Mouse (Mus musculus) liver, embryonic 14.5 days (tissue): Measurements from ENCODE around the gene Gas2. TPM values are rescaled to one million over a fixed set of nuclear protein-coding genes. Genes with fewer than 3 reads are reported as not detected.
A peak's percentile ranks its signal among the peaks of the same experiment; 100 is the strongest.

ENCODE experiments used
- ATAC-seq: fragments of 200-750 bp; cut with Nextera tagmentation; 2 replicates; pipeline ENCODE4 v1.8.0; 2017; ENCODE audit warnings: moderate number of reproducible peaks, mild to moderate bottlenecking, moderate library complexity; ENCODE audit not compliant: insufficient read depth
- DNase-seq, 3 experiments: peaks; one replicate each; pipeline ENCODE4 v3.0.0-alpha.2; 2012 to 2013; ENCODE audit warnings: low read depth in 3 of 3, low spot score in 3 of 3
- H3K27ac ChIP-seq: fragments of 300-500 bp; sonication (generic); 2 replicates; pipeline ENCODE4 v1.5.1; 2014; ENCODE audit warnings: moderate library complexity, mild to moderate bottlenecking, control low read depth, inconsistent platforms
- H3K27me3 ChIP-seq: fragments of 300-500 bp; sonication (generic); 2 replicates; pipeline ENCODE4 v1.6.1; 2014; ENCODE audit warnings: mild to moderate bottlenecking, low read length, moderate library complexity; ENCODE audit not compliant: control insufficient read depth, insufficient read depth
- H3K36me3 ChIP-seq: fragments of 300-500 bp; sonication (generic); replicated peaks from 2 replicates; pipeline ENCODE4 v1.6.1; 2014; ENCODE audit warnings: low read depth; ENCODE audit not compliant: control insufficient read depth, insufficient read depth
- H3K4me1 ChIP-seq, 2 experiments: fragments of 200-500 bp in 1 of 2; fragments of 300-500 bp in 1 of 2; sonication (generic) in 1 of 2; replicated peaks; 2 replicates each; pipeline ENCODE4 v1.6.1; 2012 to 2014; ENCODE audit warnings: antibody characterized with exemption in 1 of 2, inconsistent platforms in 1 of 2, low read length in 1 of 2; ENCODE audit not compliant: control insufficient read depth in 2 of 2, insufficient read depth in 2 of 2
- H3K4me2 ChIP-seq: fragments of 300-500 bp; sonication (generic); 2 replicates; pipeline ENCODE4 v1.6.1; 2014; ENCODE audit warnings: low read depth, mild to moderate bottlenecking, control low read depth, moderate library complexity
- H3K4me3 ChIP-seq, 2 experiments: fragments of 200-500 bp in 1 of 2; fragments of 300-500 bp in 1 of 2; sonication (generic) in 1 of 2; 2 replicates each; pipeline ENCODE4 v1.5.1; 2012 to 2014; ENCODE audit warnings: low read depth in 2 of 2, low read length in 2 of 2, mild to moderate bottlenecking in 2 of 2, control low read depth in 1 of 2, inconsistent platforms in 1 of 2, moderate library complexity in 1 of 2; ENCODE audit not compliant: insufficient read depth in 1 of 2
- H3K9ac ChIP-seq: fragments of 300-500 bp; sonication (generic); replicated peaks from 2 replicates; pipeline ENCODE4 v1.6.1; 2014; ENCODE audit warnings: mild to moderate bottlenecking, control low read depth, moderate library complexity
- H3K9me3 ChIP-seq: fragments of 300-500 bp; sonication (generic); 2 replicates; pipeline ENCODE4 v1.6.1; 2016; ENCODE audit warnings: low read length, mixed read lengths; ENCODE audit not compliant: control insufficient read depth
- CTCF ChIP-seq: IDR thresholded peaks from 2 replicates; pipeline ENCODE4 v1.5.1; 2016; ENCODE audit warnings: antibody characterized with exemption, low read depth, control low read depth
- EP300 ChIP-seq: IDR thresholded peaks from 2 replicates; pipeline ENCODE4 v1.6.1; 2016; ENCODE audit warnings: antibody characterized with exemption, low read depth
- WGBS: fragments of 180-500 bp; shearing (Covaris S2); extraction: QIAGEN DNeasy Blood & Tissue Kit; methylation state at CpG from one replicate; pipeline ENCODE4 v1.1.7; 2014; ENCODE audit not compliant: insufficient replicate concordance; 5-methylcytosine and 5-hydroxymethylcytosine counted together
- polyA plus RNA-seq, 2 experiments: library from polyadenylated mRNA; depleted of rRNA in 1 of 2; stranded (reverse) in 1 of 2; unstranded in 1 of 2; fragments of >200 nt; fragmentation: Nextera tagmentation in 1 of 2; extraction: Ambion mirVana in 1 of 2; gene quantifications; 2 replicates each; pipeline versions ENCODE4 v1.2.1 to v1.2.3; 2012 to 2014

Gas2 gene
- polyA plus RNA-seq (2012; rRNA removed): 1.6 and 2.8 TPM in 2 replicates
- polyA plus RNA-seq (2014; fragmentation: Nextera tagmentation; extraction: Ambion mirVana): 4.9 and 6.1 TPM in 2 replicates

GRCm38 (mm10) chr7:51861250-51862096 lies at the start of gene Gas2:
Gene Gas2, plus strand, starts transcription at chr7:51862015.
- peak within 1 kb of the TSS; percentile 75 to 87 for H3K4me3 ChIP-seq
- H3K4me2 ChIP-seq: peak within 1 kb of the TSS; percentile 83
- H3K4me1 ChIP-seq: peaks cover 17 to 20% of the 10 kb centered on the region in 2 experiments
- DNase-seq (peak; percentile 71 to 77 (median 73)), ATAC-seq (peak; percentile 86)
- no peaks in the 10 kb centered on the region for H3K27me3 ChIP-seq
- TF ChIP-seq CTCF (no peak), EP300 (no peak)
- peak within 1 kb of the TSS; percentile 95 for H3K9ac ChIP-seq
- peaks cover 10% of the 10 kb centered on the region for H3K36me3 ChIP-seq
- H3K9me3 ChIP-seq: no peaks in the 10 kb centered on the region
- 7% methylated on average over 86 of the region's 105 CpGs for WGBS
- H3K27ac ChIP-seq: peak within 1 kb of the TSS; percentile 80

GRCm38 (mm10) chr7:51815473-51816282 lies 46.1 kb upstream of the Gas2 start:
- no peak overlapping the region for H3K9ac ChIP-seq
- H3K36me3 ChIP-seq: no peaks in the 10 kb centered on the region
- no peaks in the 10 kb centered on the region for H3K27me3 ChIP-seq
- no peaks in the 10 kb centered on the region for H3K9me3 ChIP-seq
- no peak overlapping the region for H3K4me3 ChIP-seq
- no peak for ATAC-seq
- no peak overlapping the region for H3K4me2 ChIP-seq
- H3K4me1 ChIP-seq: no peaks in the 10 kb centered on the region
- TF ChIP-seq CTCF: no peak
- no peak for TF ChIP-seq EP300
- 33% methylated on average over 4 of the region's 4 CpGs for WGBS
- DNase-seq: no peak
- no peak overlapping the region for H3K27ac ChIP-seq

- H3K4me2 ChIP-seq: no peak overlapping the region
- H3K9me3 ChIP-seq: no peaks in the 10 kb centered on the region
- WGBS: 29% methylated on average over 3 of the region's 3 CpGs
- H3K4me3 ChIP-seq: no peak overlapping the region
- DNase-seq: no peak
- no peaks in the 10 kb centered on the region for H3K4me1 ChIP-seq
- no peak for TF ChIP-seq EP300
- TF ChIP-seq CTCF: no peak
- ATAC-seq: no peak
- H3K9ac ChIP-seq: no peak overlapping the region
- no peaks in the 10 kb centered on the region for H3K36me3 ChIP-seq
- no peaks in the 10 kb centered on the region for H3K27me3 ChIP-seq
- no peak overlapping the region for H3K27ac ChIP-seq
Measured at GRCm38 (mm10) chr7:51816283-51816839, 45.5 kb upstream of the Gas2 start.

GRCm38 (mm10) chr7:51818251-51818974 lies 43.4 kb upstream of the Gas2 start:
- 41% methylated on average over 3 of the region's 3 CpGs for WGBS
- no peak for TF ChIP-seq CTCF
- no peak for TF ChIP-seq EP300
- no peak for ATAC-seq

More at GRCm38 (mm10) chr7:51818251-51818974, 43.4 kb upstream of the Gas2 start:
- Histone ChIP-seq H3K4me3 (no peak overlapping the region), H3K9me3 (no peaks in the 10 kb centered on the region), H3K4me2 (no peak overlapping the region), H3K4me1 (no peaks in the 10 kb centered on the region), H3K27me3 (no peaks in the 10 kb centered on the region), H3K27ac (no peak overlapping the region), H3K36me3 (no peaks in the 10 kb centered on the region), H3K9ac (no peak overlapping the region)
- no peak for DNase-seq
